Mouse (Mus musculus) limb, embryonic 11.5 days (tissue): ENCODE data around the gene Smoc1. TPM values are rescaled to one million over a fixed set of nuclear protein-coding genes. Genes with fewer than 3 reads are reported as not detected.

ENCODE experiments used
- ATAC-seq: fragments of 200-750 bp; cut with Nextera tagmentation; 2 replicates; pipeline ENCODE4 v1.8.0; 2017; ENCODE audit warnings: low read depth; ENCODE audit not compliant: insufficient number of reproducible peaks, low FRiP score, low TSS enrichment
- DNase-seq: peaks from one replicate; pipeline ENCODE4 v3.0.0-alpha.2; 2015; ENCODE audit warnings: low spot score
- H3K27ac ChIP-seq: fragments of 300-500 bp; sonication (generic); replicated peaks from 2 replicates; pipeline ENCODE4 v1.5.1; 2014; ENCODE audit warnings: low read depth, mild to moderate bottlenecking, low read length
- H3K27me3 ChIP-seq: fragments of 300-500 bp; sonication (generic); 2 replicates; pipeline ENCODE4 v1.6.1; 2014; ENCODE audit warnings: mild to moderate bottlenecking, low read length, mixed read lengths; ENCODE audit not compliant: control insufficient read depth, insufficient read depth
- H3K36me3 ChIP-seq: fragments of 300-500 bp; sonication (generic); 2 replicates; pipeline ENCODE4 v1.6.1; 2014; ENCODE audit warnings: mild to moderate bottlenecking, low read length, moderate library complexity, mixed read lengths; ENCODE audit not compliant: control insufficient read depth, insufficient read depth
- H3K4me1 ChIP-seq: fragments of 300-500 bp; sonication (generic); 2 replicates; pipeline ENCODE4 v1.6.1; 2014; ENCODE audit warnings: low read length, mixed read lengths; ENCODE audit not compliant: control insufficient read depth, insufficient read depth
- H3K4me2 ChIP-seq: fragments of 300-500 bp; sonication (generic); 2 replicates; pipeline ENCODE4 v1.6.1; 2014; ENCODE audit warnings: low read depth, mild to moderate bottlenecking, moderate library complexity; ENCODE audit not compliant: severe bottlenecking
- H3K4me3 ChIP-seq: fragments of 300-500 bp; sonication (generic); 2 replicates; pipeline ENCODE4 v1.5.1; 2014; ENCODE audit warnings: low read depth, low read length
- H3K9ac ChIP-seq: fragments of 300-500 bp; sonication (generic); 2 replicates; pipeline ENCODE4 v1.6.1; 2014; ENCODE audit warnings: mild to moderate bottlenecking, low read length
- H3K9me3 ChIP-seq: fragments of 300-500 bp; sonication (generic); 2 replicates; pipeline ENCODE4 v1.6.1; 2016; ENCODE audit warnings: low read length; ENCODE audit not compliant: control insufficient read depth
- WGBS: fragments of 180-500 bp; shearing (Covaris S2); extraction: QIAGEN DNeasy Blood & Tissue Kit; methylation state at CpG from one replicate; pipeline ENCODE4 v1.1.7; 2014; 5-methylcytosine and 5-hydroxymethylcytosine counted together
- polyA plus RNA-seq: library from polyadenylated mRNA; unstranded; fragments of >200 nt; fragmentation: Nextera tagmentation; extraction: Ambion mirVana; gene quantifications from 2 replicates; pipeline ENCODE4 v1.2.1, GENCODE M21; 2014

The Smoc1 gene
- polyA plus RNA-seq, 1 experiment from 2014 or later: 15.6 TPM

DNA sequence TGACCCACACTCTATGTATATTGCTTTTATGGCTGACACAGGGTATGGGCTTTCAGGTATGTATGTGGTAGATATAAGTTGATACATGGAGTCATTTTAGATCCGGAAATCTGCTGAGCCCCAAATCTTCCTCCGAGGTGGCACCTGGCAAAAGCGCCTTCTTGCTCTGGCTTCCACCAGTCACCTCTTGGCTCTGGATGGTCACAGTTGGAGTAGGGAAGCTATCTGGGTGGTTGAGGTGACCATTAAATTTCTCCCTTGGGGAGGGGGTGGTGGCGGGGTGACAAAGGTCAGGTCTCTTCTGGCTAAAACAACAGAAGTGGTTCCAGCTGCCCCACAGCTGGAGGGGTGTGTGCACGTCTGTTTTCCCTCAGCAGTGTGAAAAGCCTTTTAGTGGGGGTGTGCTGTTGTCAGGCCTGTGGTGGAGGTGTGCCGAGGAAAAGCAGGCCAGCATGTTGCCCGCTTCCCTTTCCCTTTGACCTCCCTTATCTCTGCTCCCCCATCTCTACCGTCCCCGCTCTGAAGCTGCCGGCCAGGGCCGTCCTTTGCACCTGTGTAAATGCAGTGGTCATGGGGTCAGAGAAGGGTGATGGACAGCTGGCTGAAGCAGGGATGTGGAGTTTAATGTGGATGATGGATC, 68.3 kb downstream of the Smoc1 start:
- H3K4me2 ChIP-seq: no peak overlapping the region
- H3K27ac ChIP-seq: no peak overlapping the region
- no peaks in the 10 kb centered on the region for H3K36me3 ChIP-seq
- 15% methylated on average over 11 of the region's 11 CpGs for WGBS
- H3K4me3 ChIP-seq: no peak overlapping the region
- no peaks in the 10 kb centered on the region for H3K9me3 ChIP-seq
- no peaks in the 10 kb centered on the region for H3K27me3 ChIP-seq
- peak; percentile 66 for DNase-seq
- no peak overlapping the region for H3K9ac ChIP-seq
- H3K4me1 ChIP-seq: peaks cover 10% of the 10 kb centered on the region
- ATAC-seq: peak; percentile 44; the same call in 1 of the 2 replicates

DNA sequence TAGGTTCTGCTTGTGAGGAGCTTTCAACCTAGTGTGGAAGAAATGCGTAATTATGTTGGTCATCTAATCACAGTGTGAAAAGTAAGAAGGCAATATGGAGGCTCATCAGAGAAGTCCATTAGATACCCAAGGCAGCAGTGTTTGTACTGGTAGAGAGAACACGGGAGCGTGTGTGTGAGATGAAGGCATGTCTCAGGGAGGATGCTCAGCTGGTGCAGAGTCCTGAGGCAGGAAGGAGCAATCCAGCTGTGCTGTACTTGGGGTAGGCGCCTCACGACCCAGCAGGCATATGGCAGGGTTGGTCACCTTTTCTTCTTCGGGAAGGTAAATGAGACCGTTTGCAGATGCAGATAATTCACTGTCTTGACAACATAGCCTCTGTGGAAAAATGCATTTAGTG, 70.7 kb downstream of the Smoc1 start:
- ATAC-seq (no peak), DNase-seq (no peak)
- peaks cover 12% of the 10 kb centered on the region for H3K4me1 ChIP-seq
- 62% methylated on average over 7 of the region's 7 CpGs for WGBS
- no peak overlapping the region for H3K9ac ChIP-seq
- H3K27me3 ChIP-seq: no peaks in the 10 kb centered on the region
- H3K9me3 ChIP-seq: no peaks in the 10 kb centered on the region
- no peak overlapping the region for H3K4me3 ChIP-seq
- H3K4me2 ChIP-seq: no peak overlapping the region
- no peak overlapping the region for H3K27ac ChIP-seq
- H3K36me3 ChIP-seq: no peaks in the 10 kb centered on the region

- Histone ChIP-seq H3K9me3 (no peaks in the 10 kb centered on the region), H3K4me2 (no peak overlapping the region), H3K9ac (no peak overlapping the region), H3K4me1 (peaks cover 12% of the 10 kb centered on the region), H3K4me3 (no peak overlapping the region), H3K27me3 (no peaks in the 10 kb centered on the region), H3K27ac (no peak overlapping the region), H3K36me3 (no peaks in the 10 kb centered on the region)
- ATAC-seq (no peak), DNase-seq (no peak)
- WGBS: 33% methylated on average over 4 of the region's 4 CpGs
Measured at GRCm38 (mm10) chr12:81097738-81098137, 71.1 kb downstream of the Smoc1 start.

- Histone ChIP-seq H3K27me3 (no peaks in the 10 kb centered on the region), H3K9ac (no peak overlapping the region), H3K4me1 (peaks cover 12% of the 10 kb centered on the region), H3K27ac (no peak overlapping the region), H3K4me2 (no peak overlapping the region), H3K36me3 (no peaks in the 10 kb centered on the region), H3K4me3 (no peak overlapping the region), H3K9me3 (no peaks in the 10 kb centered on the region)
- DNase-seq: no peak
- WGBS: 81% methylated on average over 5 of the region's 5 CpGs
- no peak for ATAC-seq
Measured at GRCm38 (mm10) chr12:81099161-81099560, 72.6 kb downstream of the Smoc1 start.

DNA sequence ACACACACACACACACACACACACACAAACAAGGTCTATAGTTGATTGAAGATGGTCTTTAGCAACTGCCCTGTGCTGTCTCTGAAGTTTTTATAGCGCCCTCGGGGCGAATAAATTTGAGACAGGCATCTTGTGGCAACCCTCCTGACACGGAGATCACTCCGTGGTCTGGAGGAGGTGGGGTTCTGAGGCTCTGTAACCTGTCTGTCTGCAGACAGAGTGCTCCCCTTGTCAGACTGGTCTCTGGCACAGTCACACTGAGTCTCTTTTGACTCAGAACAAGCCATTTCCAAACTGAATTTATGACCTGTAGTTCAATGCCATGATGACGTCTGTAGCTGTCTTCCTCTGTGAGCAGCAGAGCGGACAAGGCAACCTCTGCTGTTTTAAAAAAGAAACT, 75.1 kb downstream of the Smoc1 start:
- H3K9me3 ChIP-seq: no peaks in the 10 kb centered on the region
- WGBS: 45% methylated on average over 7 of the region's 7 CpGs
- DNase-seq (peak; percentile 21), ATAC-seq (no peak)
- H3K27me3 ChIP-seq: no peaks in the 10 kb centered on the region
- H3K4me1 ChIP-seq: peaks cover 2% of the 10 kb centered on the region; the same call in 1 of the 2 replicates
- no peak overlapping the region for H3K4me3 ChIP-seq
- H3K27ac ChIP-seq: no peak overlapping the region
- no peak overlapping the region for H3K4me2 ChIP-seq
- no peaks in the 10 kb centered on the region for H3K36me3 ChIP-seq
- no peak overlapping the region for H3K9ac ChIP-seq

DNA sequence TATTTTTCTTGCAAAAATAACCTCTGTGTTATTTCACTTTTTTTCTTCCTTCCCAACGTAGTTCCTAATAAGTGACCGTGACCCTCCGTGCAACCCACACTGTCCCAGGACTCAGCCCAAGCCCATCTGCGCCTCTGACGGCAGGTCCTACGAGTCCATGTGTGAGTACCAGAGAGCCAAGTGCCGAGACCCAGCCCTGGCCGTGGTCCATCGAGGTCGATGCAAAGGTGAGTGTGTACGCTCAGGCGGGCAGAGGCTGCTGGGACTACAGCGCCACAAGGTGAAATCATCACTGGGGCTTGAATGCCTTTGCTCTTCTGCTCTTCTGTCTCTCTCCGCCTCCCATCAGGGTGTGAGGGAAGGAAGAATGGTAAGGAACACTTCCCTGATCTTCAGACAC, 77.9 kb downstream of the Smoc1 start:
- Histone ChIP-seq H3K4me2 (no peak overlapping the region), H3K4me1 (peaks cover 7% of the 10 kb centered on the region), H3K9ac (no peak overlapping the region), H3K9me3 (no peaks in the 10 kb centered on the region), H3K36me3 (no peaks in the 10 kb centered on the region), H3K4me3 (no peak overlapping the region), H3K27me3 (no peaks in the 10 kb centered on the region), H3K27ac (no peak overlapping the region)
- no peak for DNase-seq
- no peak for ATAC-seq
- 91% methylated on average over 14 of the region's 14 CpGs for WGBS

DNA sequence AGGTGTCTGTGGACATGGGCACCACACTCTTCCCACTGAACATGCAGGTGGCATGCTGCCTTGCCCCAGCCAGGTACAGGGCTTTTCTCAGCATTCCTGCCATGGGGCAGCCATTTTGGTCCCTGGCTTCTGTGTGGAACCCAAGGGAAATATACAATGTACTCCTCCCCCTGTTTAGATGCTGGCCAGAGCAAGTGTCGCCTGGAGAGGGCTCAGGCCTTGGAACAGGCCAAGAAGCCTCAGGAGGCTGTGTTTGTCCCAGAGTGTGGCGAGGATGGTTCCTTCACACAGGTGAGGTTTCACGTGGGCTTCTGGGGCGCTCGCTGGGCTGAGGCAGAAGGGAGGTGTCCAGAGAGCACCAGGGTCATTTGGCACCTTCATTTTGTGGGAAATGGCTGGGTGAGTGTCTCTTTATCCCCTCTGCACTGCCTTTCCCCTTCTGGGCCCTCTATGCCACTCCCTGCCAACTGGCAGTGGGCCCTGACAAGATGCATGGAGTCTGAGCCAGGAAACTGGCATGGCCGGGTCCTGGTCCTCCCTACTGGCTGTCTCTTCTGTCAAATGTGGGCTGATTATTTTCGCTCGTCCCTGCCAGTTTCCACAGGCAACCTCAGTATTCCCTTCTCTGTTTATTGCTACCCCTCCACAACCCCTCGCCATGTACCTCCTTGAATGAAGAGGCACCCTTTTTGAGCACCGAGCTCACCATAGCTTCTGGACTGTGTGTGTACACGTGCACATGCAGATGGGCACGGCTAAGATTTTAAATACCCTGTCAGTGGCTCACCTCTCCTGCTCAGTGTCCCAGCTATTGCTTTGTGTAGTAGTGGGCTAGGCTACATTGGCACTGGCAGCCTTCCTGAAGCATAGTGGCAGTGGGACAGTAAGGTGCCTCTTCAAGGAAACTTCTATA, 79.4 kb downstream of the Smoc1 start:
- Histone ChIP-seq H3K9ac (no peak overlapping the region), H3K27ac (no peak overlapping the region), H3K27me3 (no peaks in the 10 kb centered on the region), H3K36me3 (no peaks in the 10 kb centered on the region), H3K4me3 (no peak overlapping the region), H3K4me1 (peaks cover 5% of the 10 kb centered on the region), H3K4me2 (no peak overlapping the region), H3K9me3 (no peaks in the 10 kb centered on the region)
- WGBS: 89% methylated on average over 12 of the region's 12 CpGs
- no peak for DNase-seq
- no peak for ATAC-seq

GRCm38 (mm10) chr12:81107278-81108100, 80.9 kb downstream of the Smoc1 start:
- WGBS: 89% methylated on average over 14 of the region's 14 CpGs
- Histone ChIP-seq H3K27ac (no peak overlapping the region), H3K27me3 (no peaks in the 10 kb centered on the region), H3K4me1 (peaks cover 5% of the 10 kb centered on the region), H3K9me3 (no peaks in the 10 kb centered on the region), H3K9ac (no peak overlapping the region), H3K4me3 (no peak overlapping the region), H3K4me2 (no peak overlapping the region), H3K36me3 (no peaks in the 10 kb centered on the region)
- peak; percentile 20 for DNase-seq
- no peak for ATAC-seq
